ENCODE assay signal across 8 mouse cellular contexts in genomic region chr8:88454906-88455305, GRCm38 (mm10).
DNase-seq lines count a peak whose midpoint lies in the region; ATAC-seq lines count a peak whose summit lies in the region.

No protein-coding gene starts in this region.

- DNase-seq in heart, adult 9 months (ENCODE audit: low spot score in 2 of 2), result no peak
- no peak for DNase-seq in intestine, embryonic 14.5 days (ENCODE audit: low spot score)
- no peak for DNase-seq in cerebellum, adult 11-12 months
- no peak for DNase-seq in right cerebral cortex, postnatal 4 days
- DNase-seq in layer of hippocampus, adult 8-10 months (ENCODE audit: low spot score in 2 of 2), result no peak

- no peaks in the 10 kb centered on the region for H3K36me3 ChIP-seq in heart, embryonic 15.5 days
- no peaks in the 10 kb centered on the region for H3K36me3 ChIP-seq in embryonic facial prominence, embryonic 13.5 days
- no peaks in the 10 kb centered on the region for H3K36me3 ChIP-seq in intestine, embryonic 14.5 days (ENCODE audit: control insufficient read depth, insufficient read depth, low read length)
- no peaks in the 10 kb centered on the region for H3K36me3 ChIP-seq in midbrain, embryonic 16.5 days (ENCODE audit: control insufficient read depth, insufficient read depth, low read length)

- H3K4me2 ChIP-seq in heart, embryonic 15.5 days, result peak overlapping the region; percentile 99
- peak overlapping the region; percentile 99 for H3K4me2 ChIP-seq in embryonic facial prominence, embryonic 13.5 days
- H3K4me2 ChIP-seq in intestine, embryonic 14.5 days (ENCODE audit: low read length), result peak overlapping the region; percentile 99
- peak overlapping the region; percentile 95 for H3K4me2 ChIP-seq in midbrain, embryonic 16.5 days (ENCODE audit: low read length)

- H3K4me1 ChIP-seq in heart, embryonic 15.5 days (replicated peaks), result peaks cover 31% of the 10 kb centered on the region
- H3K4me1 ChIP-seq in embryonic facial prominence, embryonic 13.5 days, result peaks cover 40% of the 10 kb centered on the region
- peaks cover 16% of the 10 kb centered on the region for H3K4me1 ChIP-seq in intestine, embryonic 14.5 days (replicated peaks; ENCODE audit: control insufficient read depth, insufficient read depth, low read length)
- H3K4me1 ChIP-seq in midbrain, embryonic 16.5 days (ENCODE audit: control insufficient read depth, insufficient read depth, low read length), result peaks cover 25% of the 10 kb centered on the region

- no peak overlapping the region for H3K27ac ChIP-seq in heart, embryonic 15.5 days
- H3K27ac ChIP-seq in embryonic facial prominence, embryonic 13.5 days, result peak overlapping the region; percentile 87
- no peak overlapping the region for H3K27ac ChIP-seq in intestine, embryonic 14.5 days (ENCODE audit: low read depth)
- H3K27ac ChIP-seq in midbrain, embryonic 16.5 days (ENCODE audit: low read length), result peak overlapping the region; percentile 82

- peaks cover 63% of the 10 kb centered on the region for H3K27me3 ChIP-seq in heart, embryonic 15.5 days
- peaks cover 55% of the 10 kb centered on the region for H3K27me3 ChIP-seq in embryonic facial prominence, embryonic 13.5 days
- peaks cover 62% of the 10 kb centered on the region for H3K27me3 ChIP-seq in intestine, embryonic 14.5 days (replicated peaks; ENCODE audit: control insufficient read depth, insufficient read depth, low read length)
- H3K27me3 ChIP-seq in midbrain, embryonic 16.5 days (ENCODE audit: control insufficient read depth, insufficient read depth, low read depth, low read length), result peaks cover 5% of the 10 kb centered on the region; the same call in 1 of the 2 replicates

- peak overlapping the region; percentile 64 for H3K4me3 ChIP-seq in heart, embryonic 15.5 days
- peak overlapping the region; percentile 62 for H3K4me3 ChIP-seq in embryonic facial prominence, embryonic 13.5 days
- H3K4me3 ChIP-seq in intestine, embryonic 14.5 days (ENCODE audit: low read depth, low read length), result 0 out of 2 replicates have a peak overlapping the region, but pooled peaks have one; percentile 50
- no peak overlapping the region for H3K4me3 ChIP-seq in midbrain, embryonic 16.5 days (ENCODE audit: low read depth, low read length)

- no peak overlapping the region for H3K9ac ChIP-seq in heart, embryonic 15.5 days
- no peak overlapping the region; the same call in 1 of the 2 replicates for H3K9ac ChIP-seq in embryonic facial prominence, embryonic 13.5 days
- H3K9ac ChIP-seq in intestine, embryonic 14.5 days (ENCODE audit: low read length), result no peak overlapping the region
- peak overlapping the region; percentile 84; the same call in 1 of the 2 replicates for H3K9ac ChIP-seq in midbrain, embryonic 16.5 days (ENCODE audit: low read depth, low read length)

- 11% methylated on average over 4 of the region's 4 CpGs for WGBS in heart, embryonic 15.5 days
- WGBS in embryonic facial prominence, embryonic 13.5 days, result 9% methylated on average over 4 of the region's 4 CpGs
- WGBS in intestine, embryonic 14.5 days, result 6% methylated on average over 4 of the region's 4 CpGs
- WGBS in midbrain, embryonic 16.5 days, result 2% methylated on average over 4 of the region's 4 CpGs

- H3K9me3 ChIP-seq in heart, embryonic 15.5 days (replicated peaks), result no peaks in the 10 kb centered on the region
- no peaks in the 10 kb centered on the region for H3K9me3 ChIP-seq in embryonic facial prominence, embryonic 13.5 days
- peaks cover 5% of the 10 kb centered on the region; the same call in 1 of the 2 replicates for H3K9me3 ChIP-seq in intestine, embryonic 14.5 days (ENCODE audit: control insufficient read depth, low read length)
- H3K9me3 ChIP-seq in midbrain, embryonic 16.5 days (replicated peaks; ENCODE audit: control insufficient read depth, low read length, poor library complexity, severe bottlenecking), result no peaks in the 10 kb centered on the region; the same call in 1 of the 2 replicates

- no peak for ATAC-seq in heart, embryonic 15.5 days (replicated peaks; ENCODE audit: insufficient number of reproducible peaks, insufficient read depth, low FRiP score, low read depth)
- ATAC-seq in embryonic facial prominence, embryonic 13.5 days (ENCODE audit: insufficient number of reproducible peaks, insufficient read depth, low FRiP score, low TSS enrichment, low read depth), result no peak
- no peak for ATAC-seq in intestine, embryonic 14.5 days (replicated peaks; ENCODE audit: low FRiP score, low TSS enrichment, low read depth)
- ATAC-seq in midbrain, embryonic 16.5 days, result no peak

Comparison
In these comparisons a context has a peak if more than half of its experiments do, and no peak if none do; other contexts are left out.
1. H3K27ac ChIP-seq: peak in embryonic facial prominence, embryonic 13.5 days (single experiment) and midbrain, embryonic 16.5 days (single experiment); none in heart, embryonic 15.5 days (single experiment) and intestine, embryonic 14.5 days (single experiment).
2. Peak in every context shown above with its lines, with median percentiles within 50 percentile points of each other: H3K4me2 ChIP-seq.